Mouse (Mus musculus) midbrain, embryonic 15.5 days (tissue): ENCODE measurements around the gene Birc2. TPM values are rescaled to one million over a fixed set of nuclear protein-coding genes. Genes with fewer than 3 reads are reported as not detected.

Experiments
- ATAC-seq: fragments of 200-750 bp; cut with Nextera tagmentation; replicated peaks from 2 replicates; pipeline ENCODE4 v1.8.0; 2017; ENCODE audit warnings: moderate TSS enrichment
- H3K27ac ChIP-seq: fragments of 300-500 bp; sonication (generic); 2 replicates; pipeline ENCODE4 v1.5.1; 2015; ENCODE audit warnings: mild to moderate bottlenecking, inconsistent platforms
- H3K27me3 ChIP-seq: fragments of 300-500 bp; sonication (generic); replicated peaks from 2 replicates; pipeline ENCODE4 v1.6.1; 2015; ENCODE audit warnings: inconsistent platforms
- H3K36me3 ChIP-seq: fragments of 300-500 bp; sonication (generic); replicated peaks from 2 replicates; pipeline ENCODE4 v1.6.1; 2015; ENCODE audit warnings: inconsistent platforms
- H3K4me1 ChIP-seq: fragments of 300-500 bp; sonication (generic); 2 replicates; pipeline ENCODE4 v1.6.1; 2015; ENCODE audit warnings: inconsistent platforms
- H3K4me2 ChIP-seq: fragments of 300-500 bp; sonication (generic); 2 replicates; pipeline ENCODE4 v1.6.1; 2015; ENCODE audit warnings: inconsistent platforms, mild to moderate bottlenecking, moderate library complexity
- H3K4me3 ChIP-seq: fragments of 300-500 bp; sonication (generic); 2 replicates; pipeline ENCODE4 v1.5.1; 2015; ENCODE audit warnings: mild to moderate bottlenecking, inconsistent platforms
- H3K9ac ChIP-seq: fragments of 300-500 bp; sonication (generic); 2 replicates; pipeline ENCODE4 v1.6.1; 2015; ENCODE audit warnings: mild to moderate bottlenecking, inconsistent platforms
- H3K9me3 ChIP-seq: fragments of 300-500 bp; sonication (generic); 2 replicates; pipeline ENCODE4 v1.6.1; 2016; ENCODE audit warnings: inconsistent platforms
- WGBS: fragments of 180-500 bp; shearing (Covaris S2); methylation state at CpG from one replicate; pipeline ENCODE4 v1.1.7; 2015; ENCODE audit warnings: mixed read lengths; 5-methylcytosine and 5-hydroxymethylcytosine counted together
- polyA plus RNA-seq: library from polyadenylated mRNA; unstranded; fragments of >200 nt; fragmentation: Nextera tagmentation; extraction: Ambion mirVana; gene quantifications from 2 replicates; pipeline ENCODE4 v1.2.1, GENCODE M21; 2015

The Birc2 gene
- polyA plus RNA-seq, 1 experiment from 2014 or later, result 45.5 TPM

DNA sequence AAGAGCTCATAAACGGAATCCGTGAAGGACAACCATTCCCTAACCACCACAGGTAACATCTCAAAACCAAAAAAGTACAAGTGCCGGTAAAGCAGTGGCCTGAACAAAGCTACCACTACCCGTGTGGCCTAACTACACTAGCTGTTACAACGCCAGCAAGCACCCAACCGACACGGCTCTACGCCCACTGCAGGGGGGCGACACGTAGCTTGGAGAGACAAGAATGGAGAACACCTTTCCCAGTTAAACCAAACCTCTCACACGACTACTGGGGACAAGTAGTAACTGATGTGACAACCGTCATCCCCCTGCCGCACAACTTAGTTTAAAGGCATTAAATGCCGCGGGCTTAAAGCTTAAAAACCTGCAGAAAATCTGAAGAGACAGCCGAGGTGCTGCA, 533 bp downstream of the Birc2 start:
- H3K4me3 ChIP-seq, result peak overlapping the region; percentile 70
- H3K9ac ChIP-seq, result peak overlapping the region; percentile 87
- peak; percentile 49 for ATAC-seq
- peak overlapping the region; percentile 99 for H3K27ac ChIP-seq
- 1% methylated on average over 16 of the region's 16 CpGs for WGBS
- H3K4me1 ChIP-seq, result peaks cover 43% of the 10 kb centered on the region
- H3K4me2 ChIP-seq, result peak overlapping the region; percentile 73
- no peaks in the 10 kb centered on the region for H3K27me3 ChIP-seq
- no peaks in the 10 kb centered on the region for H3K9me3 ChIP-seq
- no peaks in the 10 kb centered on the region; the same call in 1 of the 2 replicates for H3K36me3 ChIP-seq

DNA sequence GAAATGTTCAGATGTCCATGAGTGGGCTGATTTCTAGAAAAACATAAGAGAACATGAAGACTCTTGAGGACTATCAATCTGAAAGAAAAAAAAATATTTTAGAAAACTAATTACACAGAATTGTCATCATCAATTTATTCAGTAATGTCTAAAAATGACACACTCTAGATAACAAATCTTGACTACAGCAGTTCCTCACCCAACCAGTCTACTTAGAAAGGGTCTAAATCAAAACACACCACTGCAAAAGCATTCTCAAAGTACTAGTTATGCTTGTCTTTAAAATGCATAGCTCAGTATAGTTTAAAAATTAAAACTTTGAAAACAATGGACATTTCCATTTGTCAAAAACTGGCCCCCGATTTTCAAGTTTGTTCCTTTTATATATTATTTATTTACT, 1.6 kb downstream of the Birc2 start:
- H3K4me1 ChIP-seq, result peaks cover 46% of the 10 kb centered on the region
- WGBS, result 96% methylated on average over 1 of the region's 1 CpGs

GRCm38 (mm10) chr9:7833421-7833820, 3.4 kb downstream of the Birc2 start:
- Histone ChIP-seq H3K9me3 (no peaks in the 10 kb centered on the region), H3K4me1 (peaks cover 55% of the 10 kb centered on the region), H3K4me3 (no peak overlapping the region), H3K36me3 (no peaks in the 10 kb centered on the region; the same call in 1 of the 2 replicates), H3K9ac (no peak overlapping the region), H3K4me2 (no peak overlapping the region), H3K27ac (no peak overlapping the region), H3K27me3 (no peaks in the 10 kb centered on the region)
- 93% methylated on average over 6 of the region's 6 CpGs for WGBS
- no peak for ATAC-seq

More for the DNA sequence above, 1.6 kb downstream of the Birc2 start:
- Histone ChIP-seq H3K9ac (no peak overlapping the region), H3K36me3 (no peaks in the 10 kb centered on the region; the same call in 1 of the 2 replicates), H3K4me2 (no peak overlapping the region), H3K4me3 (no peak overlapping the region), H3K27me3 (no peaks in the 10 kb centered on the region), H3K27ac (no peak overlapping the region), H3K9me3 (no peaks in the 10 kb centered on the region)
- ATAC-seq, result no peak

DNA sequence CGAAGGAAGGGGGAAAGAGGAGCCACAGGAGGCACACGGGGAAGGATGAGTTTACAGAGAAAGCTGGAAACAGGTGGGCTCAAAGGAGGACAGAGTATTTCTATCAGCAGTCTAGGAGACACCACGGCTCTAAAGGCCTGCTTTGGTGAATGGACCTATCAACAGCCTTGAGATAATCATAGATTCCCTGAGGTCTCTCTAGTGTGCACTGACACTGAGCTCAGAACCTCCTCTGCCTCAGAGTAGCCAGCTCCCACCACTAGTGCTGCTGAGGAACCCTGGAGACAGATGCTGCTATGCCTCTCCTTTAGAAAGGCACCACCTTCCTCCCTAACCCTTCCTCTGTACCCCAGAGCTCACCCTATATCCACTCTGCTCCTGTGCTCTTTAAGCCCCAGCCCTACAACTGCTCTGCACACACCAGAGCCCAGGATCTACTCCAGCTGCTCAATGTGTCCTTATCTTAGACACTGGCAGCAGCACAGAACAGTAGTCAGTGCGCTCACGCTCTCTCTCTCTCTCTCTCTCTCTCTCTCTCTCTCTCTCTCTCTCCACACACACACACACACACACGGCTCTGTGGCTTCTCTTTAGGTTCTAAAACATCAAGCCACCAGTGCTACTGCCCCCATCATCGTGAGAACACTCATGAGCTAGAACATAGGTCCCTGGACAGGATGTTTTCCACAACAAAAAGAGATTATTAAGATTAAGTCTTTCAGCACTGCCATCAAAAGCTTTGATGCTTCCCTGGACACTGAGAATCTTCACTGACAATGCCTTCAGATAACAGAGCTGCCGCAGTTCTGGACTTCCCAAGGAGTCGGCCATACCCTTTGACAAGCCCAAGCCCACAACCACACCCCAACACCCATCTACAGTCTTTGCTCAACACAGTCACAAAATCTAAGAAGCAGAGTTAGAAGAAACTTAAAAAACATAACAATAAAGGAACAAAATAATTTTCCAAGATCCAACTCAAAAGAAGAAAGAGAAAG, 7.0 kb downstream of the Birc2 start:
- no peaks in the 10 kb centered on the region; the same call in 1 of the 2 replicates for H3K36me3 ChIP-seq
- H3K9ac ChIP-seq, result no peak overlapping the region
- WGBS, result 78% methylated on average over 9 of the region's 9 CpGs
- no peak overlapping the region for H3K27ac ChIP-seq
- no peaks in the 10 kb centered on the region for H3K27me3 ChIP-seq
- peak overlapping the region; percentile 25 for H3K4me2 ChIP-seq
- 0 out of 2 replicates have a peak, but pooled peaks have one; percentile 31 for ATAC-seq
- peaks cover 52% of the 10 kb centered on the region for H3K4me1 ChIP-seq
- H3K9me3 ChIP-seq, result no peaks in the 10 kb centered on the region
- no peak overlapping the region for H3K4me3 ChIP-seq

DNA sequence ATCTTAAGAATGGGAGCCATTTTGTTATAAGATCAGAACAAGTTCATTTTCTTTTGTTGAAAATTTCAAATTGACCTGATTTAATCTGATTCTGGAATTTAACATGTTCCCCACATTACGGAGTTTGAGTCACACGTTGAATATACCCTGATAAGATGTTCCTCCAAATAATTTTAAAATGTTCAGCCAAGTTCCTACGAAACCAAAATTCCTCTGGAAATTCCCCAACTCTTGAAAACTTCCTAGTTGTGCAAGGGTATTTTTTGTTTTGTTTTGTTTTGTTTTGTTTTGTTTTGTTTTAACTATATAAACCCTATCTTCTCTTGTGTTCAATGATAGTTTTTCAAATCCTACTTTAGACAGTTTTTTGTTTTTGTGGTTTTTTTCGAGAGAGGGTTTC, 8.2 kb downstream of the Birc2 start:
- Histone ChIP-seq H3K36me3 (peaks cover 1% of the 10 kb centered on the region; the same call in 1 of the 2 replicates), H3K27me3 (no peaks in the 10 kb centered on the region), H3K9ac (no peak overlapping the region), H3K27ac (no peak overlapping the region), H3K4me1 (peaks cover 41% of the 10 kb centered on the region), H3K4me2 (no peak overlapping the region), H3K9me3 (no peaks in the 10 kb centered on the region), H3K4me3 (no peak overlapping the region)
- WGBS, result 91% methylated on average over 4 of the region's 4 CpGs
- ATAC-seq, result no peak

DNA sequence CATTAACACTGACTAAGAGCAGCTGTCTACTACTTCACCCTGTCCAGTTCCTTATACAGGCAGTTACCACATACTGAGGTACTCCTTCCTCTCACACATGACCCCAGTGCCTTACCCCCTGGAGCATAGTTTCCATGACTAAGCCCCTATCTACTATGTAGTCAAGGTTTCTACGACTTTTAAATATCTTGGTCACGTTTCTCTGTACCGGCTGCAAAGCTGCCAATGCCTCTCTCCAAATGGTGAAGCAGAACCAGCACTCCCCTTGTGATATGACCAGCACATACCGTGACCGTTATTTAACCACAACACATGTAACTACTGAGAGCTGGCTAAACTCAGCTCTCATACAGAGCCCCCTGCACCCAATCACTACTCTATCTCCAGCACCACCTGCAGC, 11.9 kb downstream of the Birc2 start:
- Histone ChIP-seq H3K4me2 (no peak overlapping the region), H3K9me3 (no peaks in the 10 kb centered on the region), H3K4me1 (peaks cover 12% of the 10 kb centered on the region), H3K36me3 (peaks cover 15% of the 10 kb centered on the region), H3K27me3 (no peaks in the 10 kb centered on the region), H3K4me3 (no peak overlapping the region), H3K9ac (no peak overlapping the region), H3K27ac (no peak overlapping the region)
- no peak for ATAC-seq
- 94% methylated on average over 5 of the region's 5 CpGs for WGBS

GRCm38 (mm10) chr9:7822758-7823157, 14.1 kb downstream of the Birc2 start:
- Histone ChIP-seq H3K27ac (no peak overlapping the region), H3K4me1 (peaks cover 5% of the 10 kb centered on the region; the same call in 1 of the 2 replicates), H3K27me3 (no peaks in the 10 kb centered on the region), H3K36me3 (peaks cover 29% of the 10 kb centered on the region), H3K4me2 (no peak overlapping the region), H3K9me3 (no peaks in the 10 kb centered on the region), H3K4me3 (no peak overlapping the region), H3K9ac (no peak overlapping the region)
- 85% methylated on average over 3 of the region's 3 CpGs for WGBS
- no peak for ATAC-seq

- no peak; the same call in 1 of the 2 replicates for ATAC-seq
These were observed 31.8 kb downstream of the Birc2 start for GRCm38 (mm10) chr9:7805101-7805506.

DNA sequence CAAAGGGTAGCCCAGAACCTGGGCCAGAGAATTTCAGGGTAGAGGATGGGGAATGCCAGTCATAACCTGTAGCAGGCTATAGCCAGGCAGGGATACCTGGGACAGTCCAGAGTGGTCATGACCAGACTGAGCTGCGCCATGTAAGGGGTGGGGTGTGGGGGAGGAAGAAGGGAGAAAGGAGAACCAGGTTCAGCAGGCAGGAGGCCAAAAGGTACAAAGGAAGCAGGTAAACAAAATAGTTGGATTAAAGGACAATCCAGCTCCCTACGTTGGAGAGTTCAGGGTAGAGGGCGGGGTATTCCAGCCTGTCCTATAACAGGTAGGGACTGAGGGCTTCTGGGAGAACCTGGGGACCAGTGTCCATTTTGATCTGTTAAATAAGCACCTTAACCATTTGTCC, 38.3 kb downstream of the Birc2 start:
- H3K27ac ChIP-seq, result no peak overlapping the region
- no peaks in the 10 kb centered on the region for H3K4me1 ChIP-seq
- no peak overlapping the region for H3K4me3 ChIP-seq
- H3K27me3 ChIP-seq, result no peaks in the 10 kb centered on the region
- ATAC-seq, result peak; percentile 42; the same call in 1 of the 2 replicates
- no peaks in the 10 kb centered on the region for H3K36me3 ChIP-seq
- 94% methylated on average over 3 of the region's 3 CpGs for WGBS
- no peak overlapping the region for H3K9ac ChIP-seq
- no peaks in the 10 kb centered on the region for H3K9me3 ChIP-seq
- no peak overlapping the region for H3K4me2 ChIP-seq

More at GRCm38 (mm10) chr9:7805101-7805506, 31.8 kb downstream of the Birc2 start:
- Histone ChIP-seq H3K9ac (no peak overlapping the region), H3K4me1 (no peaks in the 10 kb centered on the region), H3K27ac (no peak overlapping the region), H3K36me3 (no peaks in the 10 kb centered on the region), H3K4me2 (no peak overlapping the region), H3K9me3 (no peaks in the 10 kb centered on the region), H3K4me3 (no peak overlapping the region), H3K27me3 (no peaks in the 10 kb centered on the region)
- 65% methylated on average over 5 of the region's 5 CpGs for WGBS

- no peak overlapping the region for H3K4me2 ChIP-seq
- H3K36me3 ChIP-seq, result no peaks in the 10 kb centered on the region
- WGBS, result 95% methylated on average over 2 of the region's 2 CpGs
- no peaks in the 10 kb centered on the region for H3K4me1 ChIP-seq
- H3K27me3 ChIP-seq, result no peaks in the 10 kb centered on the region
- no peak overlapping the region for H3K4me3 ChIP-seq
- H3K9ac ChIP-seq, result no peak overlapping the region
- ATAC-seq, result no peak
- H3K27ac ChIP-seq, result no peak overlapping the region
- H3K9me3 ChIP-seq, result no peaks in the 10 kb centered on the region
These were observed 39.3 kb downstream of the Birc2 start for GRCm38 (mm10) chr9:7797542-7797941.

GRCm38 (mm10) chr9:7796129-7796864, 40.6 kb downstream of the Birc2 start:
- Histone ChIP-seq H3K27me3 (no peaks in the 10 kb centered on the region), H3K27ac (0 out of 2 replicates have a peak overlapping the region, but pooled peaks have one; percentile 25), H3K4me1 (no peaks in the 10 kb centered on the region), H3K9ac (no peak overlapping the region), H3K4me2 (no peak overlapping the region), H3K36me3 (no peaks in the 10 kb centered on the region), H3K4me3 (no peak overlapping the region), H3K9me3 (no peaks in the 10 kb centered on the region)
- peak; percentile 82 for ATAC-seq
- WGBS, result 58% methylated on average over 6 of the region's 6 CpGs

DNA sequence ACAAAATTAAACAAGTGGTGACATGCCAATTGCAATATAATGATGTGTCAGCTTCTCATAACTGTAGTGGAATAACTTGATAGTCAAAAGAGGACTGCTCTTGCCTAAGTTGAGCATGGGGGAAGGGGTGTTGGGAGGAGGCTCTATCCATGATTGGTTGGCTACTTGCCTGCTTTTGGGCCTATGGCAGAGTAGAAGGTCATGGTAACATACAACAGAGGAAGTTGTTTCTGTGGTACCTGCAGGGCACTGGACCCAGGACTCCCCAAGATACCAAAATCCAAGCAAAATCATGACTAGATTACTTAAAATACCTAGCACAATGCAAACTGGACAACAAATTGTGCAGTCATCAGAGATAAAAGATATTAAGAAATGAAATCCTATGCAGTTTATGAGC, 41.3 kb downstream of the Birc2 start:
- Histone ChIP-seq H3K4me2 (no peak overlapping the region), H3K4me1 (no peaks in the 10 kb centered on the region), H3K4me3 (no peak overlapping the region), H3K27ac (no peak overlapping the region), H3K9me3 (no peaks in the 10 kb centered on the region), H3K36me3 (no peaks in the 10 kb centered on the region), H3K9ac (no peak overlapping the region), H3K27me3 (no peaks in the 10 kb centered on the region)
- ATAC-seq, result no peak
